Mouse (Mus musculus): ENCODE results near the gene Acsf3. TPM values are rescaled to one million over a fixed set of nuclear protein-coding genes. Genes with fewer than 3 reads are reported as not detected.

The Acsf3 gene
- total and polyA plus RNA-seq, 2 experiments from 2014 or later: 19.9 to 20.6 TPM

GRCm38 (mm10) chr8:122845662-122846061 lies 70.4 kb downstream of the Acsf3 start:
- peak; percentile 50 for DNase-seq (ENCODE audit: low spot score)
- Histone ChIP-seq H3K36me3 (ENCODE audit: insufficient read depth, low read length) (no peaks in the 10 kb centered on the region), H3K9me3 (ENCODE audit: low read length) (no peaks in the 10 kb centered on the region), H3K9ac (replicated peaks; ENCODE audit: low read length) (no peak overlapping the region), H3K27me3 (ENCODE audit: insufficient read depth, low read length) (no peaks in the 10 kb centered on the region), H3K4me3 (ENCODE audit: low read length) (no peak overlapping the region), H3K27ac (no peak overlapping the region), H3K4me1 (ENCODE audit: insufficient read depth, low read length) (no peaks in the 10 kb centered on the region), H3K4me2 (ENCODE audit: low read depth, low read length) (no peak overlapping the region)
- TF ChIP-seq CTCF (IDR thresholded peaks at IDR 0.05; ENCODE audit: low read depth): no peak
- WGBS: 59% methylated on average over 4 of the region's 4 CpGs
- no peak for ATAC-seq

- Histone ChIP-seq H3K36me3 (ENCODE audit: insufficient read depth, low read length) (no peaks in the 10 kb centered on the region), H3K4me2 (ENCODE audit: low read depth, low read length) (peak within 1 kb of the TSS; percentile 35), H3K27ac (no peak within 1 kb of the TSS), H3K9me3 (ENCODE audit: low read length) (no peaks in the 10 kb centered on the region), H3K4me1 (ENCODE audit: insufficient read depth, low read length) (peaks cover 3% of the 10 kb centered on the region; the same call in 1 of the 2 replicates), H3K27me3 (ENCODE audit: insufficient read depth, low read length) (no peaks in the 10 kb centered on the region), H3K9ac (replicated peaks; ENCODE audit: low read length) (no peak within 1 kb of the TSS), H3K4me3 (ENCODE audit: low read length) (no peak within 1 kb of the TSS)
- ATAC-seq (peak; percentile 88), DNase-seq (ENCODE audit: low spot score) (peak; percentile 73)
- no peak for TF ChIP-seq CTCF (IDR thresholded peaks at IDR 0.05; ENCODE audit: low read depth)
- 14% methylated on average over 17 of the region's 18 CpGs for WGBS
Measured at GRCm38 (mm10) chr8:122847829-122848561, 72.7 kb downstream of the Acsf3 start, which contains the start of gene Cdh15. Gene Cdh15 (plus strand): TSS chr8:122847966.

- TF ChIP-seq CTCF (IDR thresholded peaks at IDR 0.05; ENCODE audit: low read depth): no peak
- no peak overlapping the region for H3K27ac ChIP-seq
- 70% methylated on average over 11 of the region's 11 CpGs for WGBS
- peaks cover 8% of the 10 kb centered on the region; the same call in 1 of the 2 replicates for H3K4me1 ChIP-seq (ENCODE audit: insufficient read depth, low read length)
- H3K9ac ChIP-seq (replicated peaks; ENCODE audit: low read length): no peak overlapping the region
- H3K27me3 ChIP-seq (ENCODE audit: insufficient read depth, low read length): no peaks in the 10 kb centered on the region
- no peak overlapping the region for H3K4me2 ChIP-seq (ENCODE audit: low read depth, low read length)
- no peak for DNase-seq (ENCODE audit: low spot score)
- no peaks in the 10 kb centered on the region for H3K36me3 ChIP-seq (ENCODE audit: insufficient read depth, low read length)
- no peak for ATAC-seq
- H3K9me3 ChIP-seq (ENCODE audit: low read length): no peaks in the 10 kb centered on the region
- H3K4me3 ChIP-seq (ENCODE audit: low read length): no peak overlapping the region
Measured at GRCm38 (mm10) chr8:122849152-122849910, 74.0 kb downstream of the Acsf3 start.

GRCm38 (mm10) chr8:122850641-122851240 lies 75.5 kb downstream of the Acsf3 start:
- no peak overlapping the region for H3K4me3 ChIP-seq (ENCODE audit: low read length)
- no peaks in the 10 kb centered on the region for H3K9me3 ChIP-seq (ENCODE audit: low read length)
- peaks cover 8% of the 10 kb centered on the region; the same call in 1 of the 2 replicates for H3K4me1 ChIP-seq (ENCODE audit: insufficient read depth, low read length)
- no peaks in the 10 kb centered on the region for H3K36me3 ChIP-seq (ENCODE audit: insufficient read depth, low read length)
- DNase-seq (ENCODE audit: low spot score): no peak
- no peak overlapping the region for H3K9ac ChIP-seq (replicated peaks; ENCODE audit: low read length)
- WGBS: 60% methylated on average over 3 of the region's 3 CpGs
- no peak for ATAC-seq
- no peak overlapping the region for H3K27ac ChIP-seq
- H3K27me3 ChIP-seq (ENCODE audit: insufficient read depth, low read length): no peaks in the 10 kb centered on the region
- TF ChIP-seq CTCF (IDR thresholded peaks at IDR 0.05; ENCODE audit: low read depth): no peak
- no peak overlapping the region for H3K4me2 ChIP-seq (ENCODE audit: low read depth, low read length)

- TF ChIP-seq CTCF (IDR thresholded peaks at IDR 0.05; ENCODE audit: low read depth): no peak
- H3K4me3 ChIP-seq (ENCODE audit: low read length): no peak overlapping the region
- no peak for DNase-seq (ENCODE audit: low spot score)
- no peaks in the 10 kb centered on the region for H3K9me3 ChIP-seq (ENCODE audit: low read length)
- H3K4me2 ChIP-seq (ENCODE audit: low read depth, low read length): no peak overlapping the region
- WGBS: 77% methylated on average over 12 of the region's 12 CpGs
- peaks cover 8% of the 10 kb centered on the region; the same call in 1 of the 2 replicates for H3K4me1 ChIP-seq (ENCODE audit: insufficient read depth, low read length)
- no peak overlapping the region for H3K27ac ChIP-seq
- no peak for ATAC-seq
- H3K27me3 ChIP-seq (ENCODE audit: insufficient read depth, low read length): no peaks in the 10 kb centered on the region
- no peaks in the 10 kb centered on the region for H3K36me3 ChIP-seq (ENCODE audit: insufficient read depth, low read length)
- no peak overlapping the region for H3K9ac ChIP-seq (replicated peaks; ENCODE audit: low read length)
Measured at GRCm38 (mm10) chr8:122851692-122852545, 76.6 kb downstream of the Acsf3 start.

- Histone ChIP-seq H3K9ac (replicated peaks; ENCODE audit: low read length) (no peak overlapping the region), H3K36me3 (ENCODE audit: insufficient read depth, low read length) (no peaks in the 10 kb centered on the region), H3K4me1 (ENCODE audit: insufficient read depth, low read length) (peaks cover 8% of the 10 kb centered on the region; the same call in 1 of the 2 replicates), H3K27me3 (ENCODE audit: insufficient read depth, low read length) (no peaks in the 10 kb centered on the region), H3K4me2 (ENCODE audit: low read depth, low read length) (no peak overlapping the region), H3K27ac (no peak overlapping the region; the same call in 1 of the 2 replicates), H3K4me3 (ENCODE audit: low read length) (no peak overlapping the region), H3K9me3 (ENCODE audit: low read length) (no peaks in the 10 kb centered on the region)
- DNase-seq (ENCODE audit: low spot score) (no peak), ATAC-seq (no peak)
- 0 out of 2 replicates have a peak, but pooled peaks have one; percentile 4 for TF ChIP-seq CTCF (IDR thresholded peaks at IDR 0.05; ENCODE audit: low read depth)
- WGBS: 58% methylated on average over 1 of the region's 1 CpGs
Measured at GRCm38 (mm10) chr8:122852546-122852905, 77.2 kb downstream of the Acsf3 start.
